Comparison of ENCODE assay signal across 25 mouse cellular contexts in the genomic region with DNA sequence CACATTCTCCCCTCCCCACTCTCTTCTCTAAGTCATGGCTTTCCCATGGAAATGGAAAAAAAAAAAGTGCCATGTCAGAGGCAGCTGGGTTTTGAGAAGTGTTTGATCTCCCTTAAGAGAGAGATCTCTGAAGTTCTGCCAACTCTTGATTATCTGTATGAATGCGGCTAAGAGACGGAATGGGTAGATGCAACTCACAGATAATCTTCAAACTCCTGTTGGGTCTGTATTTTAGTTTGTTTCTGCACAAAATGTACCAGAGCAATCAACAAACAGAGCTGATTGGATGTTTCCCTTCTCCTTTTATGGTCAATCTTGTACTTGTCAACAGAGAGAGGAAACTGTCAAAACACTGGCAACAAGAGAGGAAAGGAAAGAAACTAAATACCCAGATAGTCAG. TPM values are rescaled to one million over a fixed set of nuclear protein-coding genes. Genes with fewer than 3 reads are reported as not detected.
DNase-seq lines count a peak whose midpoint lies in the region; ATAC-seq and TF ChIP-seq lines count a peak whose summit lies in the region.
"Had no signal": no experiment of that assay in that cellular context is flagged by ENCODE, and none has a peak within 500 bp of the region (broad histone marks: within the 10 kb centered on the region; RNA-seq: fewer than 3 reads in every experiment).

No protein-coding gene starts in this region.

- WGBS in lung, embryonic 14.5 days: 56% methylated on average over 2 of the region's 2 CpGs
- WGBS in cerebellum, adult 2 months: 50% methylated on average over 2 of the region's 2 CpGs

- H3K4me3 ChIP-seq in lung, embryonic 14.5 days (ENCODE audit: low read depth, low read length): no peak overlapping the region
- no peak overlapping the region for H3K4me3 ChIP-seq in brown adipose tissue, adult 24 weeks (ENCODE audit: insufficient read depth, low read depth, low read length)
- H3K4me3 ChIP-seq in cerebellum, adult 2 months (replicated peaks; ENCODE audit: insufficient read depth, low read depth, low read length): no peak overlapping the region
- H3K4me3 ChIP-seq: gastrocnemius, adult 2 months; heart, embryonic 15.5 days; intestine, embryonic 15.5 days; layer of hippocampus, adult 2 months; limb, embryonic 12.5 days; liver, embryonic 12.5 days; megakaryocyte, embryonic 14.5 days; neural tube, embryonic 13.5 days had no signal

- no peak overlapping the region for H3K27ac ChIP-seq in lung, embryonic 14.5 days (ENCODE audit: low read depth)
- peak overlapping the region; percentile 74 for H3K27ac ChIP-seq in brown adipose tissue, adult 24 weeks (replicated peaks; ENCODE audit: low read depth, low read length)
- no peak overlapping the region for H3K27ac ChIP-seq in cerebellum, adult 2 months (ENCODE audit: insufficient read depth, low read length)
- H3K27ac ChIP-seq: gastrocnemius, adult 2 months; heart, embryonic 15.5 days; hindbrain, embryonic 14.5 days; intestine, embryonic 15.5 days; layer of hippocampus, adult 2 months; limb, embryonic 12.5 days; liver, embryonic 12.5 days; stomach, postnatal 0 days had no signal

- H3K9me3 ChIP-seq in lung, embryonic 14.5 days (ENCODE audit: low read depth, low read length): no peaks in the 10 kb centered on the region
- H3K9me3 ChIP-seq: heart, embryonic 15.5 days; intestine, embryonic 15.5 days; limb, embryonic 12.5 days; liver, embryonic 12.5 days; megakaryocyte, embryonic 14.5 days; neural tube, embryonic 13.5 days had no signal

- H3K9ac ChIP-seq in lung, embryonic 14.5 days: no peak overlapping the region
- H3K9ac ChIP-seq: heart, embryonic 15.5 days; hindbrain, embryonic 14.5 days; intestine, embryonic 15.5 days; limb, embryonic 12.5 days; liver, embryonic 12.5 days; neural tube, embryonic 13.5 days had no signal

- TF ChIP-seq POLR2A in cerebellum, adult 2 months (IDR thresholded peaks at IDR 0.05; ENCODE audit: borderline replicate concordance, insufficient read depth, low read length): no peak

- ATAC-seq in lung, embryonic 14.5 days (ENCODE audit: insufficient read depth): no peak
- ATAC-seq: liver, embryonic 12.5 days had no signal

- H3K36me3 ChIP-seq in lung, embryonic 14.5 days (ENCODE audit: insufficient read depth): no peaks in the 10 kb centered on the region
- H3K36me3 ChIP-seq: heart, embryonic 15.5 days; intestine, embryonic 15.5 days; limb, embryonic 12.5 days; liver, embryonic 12.5 days; neural tube, embryonic 13.5 days had no signal

- no peaks in the 10 kb centered on the region for H3K4me1 ChIP-seq in lung, embryonic 14.5 days (ENCODE audit: insufficient read depth)
- peaks cover 18% of the 10 kb centered on the region for H3K4me1 ChIP-seq in brown adipose tissue, adult 24 weeks (ENCODE audit: control insufficient read depth, insufficient read depth, insufficient read length, low read length)
- H3K4me1 ChIP-seq in cerebellum, adult 2 months (ENCODE audit: control insufficient read depth, insufficient read depth, low read length): no peaks in the 10 kb centered on the region
- H3K4me1 ChIP-seq: heart, embryonic 15.5 days; intestine, embryonic 15.5 days; liver, embryonic 12.5 days; megakaryocyte, embryonic 14.5 days had no signal

- H3K27me3 ChIP-seq in lung, embryonic 14.5 days (ENCODE audit: insufficient read depth, low read length): no peaks in the 10 kb centered on the region
- H3K27me3 ChIP-seq in cerebellum, adult 2 months (ENCODE audit: control insufficient read depth, insufficient read depth, low read length): no peaks in the 10 kb centered on the region
- H3K27me3 ChIP-seq: heart, embryonic 15.5 days; intestine, embryonic 15.5 days; limb, embryonic 12.5 days; liver, embryonic 12.5 days; megakaryocyte, embryonic 14.5 days; neural tube, embryonic 13.5 days had no signal

- TF ChIP-seq CTCF in lung, embryonic 14.5 days (IDR thresholded peaks at IDR 0.05; ENCODE audit: low read depth): no peak
- no peak for TF ChIP-seq CTCF in cerebellum, adult 2 months (IDR thresholded peaks at IDR 0.05; ENCODE audit: borderline replicate concordance, insufficient read depth, low read depth, low read length)

- peak; percentile 34 for DNase-seq in lung, embryonic 14.5 days
- DNase-seq in lung, postnatal 4 days: no peak
- DNase-seq in CD4-positive helper T cell, adult 2 months (ENCODE audit: low read depth, low spot score): peak; percentile 69
- DNase-seq in CD4-positive, CD25-positive, alpha-beta regulatory T cell, adult 2 months (ENCODE audit: low read depth, low spot score): peak; percentile 16
- DNase-seq in neural tube, embryonic 10.5 days (ENCODE audit: extremely low spot score, low spot score): no peak
- no peak for DNase-seq in cerebellum, adult 2 months
- no peak for DNase-seq in left cerebral cortex, adult 18-20 months (ENCODE audit: low spot score in 2 of 2)
- DNase-seq: adrenal gland, adult 8-10 months; cerebellum, adult 9-10 months; gastrocnemius, adult 2 months; heart, postnatal 4 days; kidney, adult 9 months; kidney, postnatal 25 days; midbrain, embryonic 14.5 days; right cerebral cortex, adult 18-20 months had no signal

- H3K4me2 ChIP-seq in lung, embryonic 14.5 days: no peak overlapping the region
- H3K4me2 ChIP-seq: heart, embryonic 15.5 days; hindbrain, embryonic 14.5 days; intestine, embryonic 15.5 days; limb, embryonic 12.5 days; liver, embryonic 12.5 days; neural tube, embryonic 13.5 days had no signal

RNA-seq across cellular contexts. Expression of a gene that starts 55.9 kb away (rescaled TPM):
- polyA plus RNA-seq in lung, embryonic 14.5 days (2014; fragmentation: Nextera tagmentation; extraction: Ambion mirVana): 48.1 and 49.8 TPM in 2 replicates
- 56.3 and 75.0 TPM in 2 replicates for polyA plus RNA-seq in brown adipose tissue, adult 24 weeks (2012; ENCODE audit: insufficient read depth, insufficient read length, missing spikeins)
- polyA plus RNA-seq in cerebellum, adult 2 months (2012; rRNA removed): 45.3 and 49.1 TPM in 2 replicates
- 100 to 1,000 TPM; 278 to 308 TPM for total RNA-seq in left cerebral cortex, adult 18-20 months (2021)

Comparison
In these comparisons a context has a peak if more than half of its experiments do, and no peak if none do; other contexts are left out.
1. DNase-seq: peak in lung, embryonic 14.5 days (single experiment), CD4-positive helper T cell, adult 2 months (single experiment) and CD4-positive, CD25-positive, alpha-beta regulatory T cell, adult 2 months (single experiment); none in lung, postnatal 4 days (0 of 2), neural tube, embryonic 10.5 days (single experiment), cerebellum, adult 2 months (0 of 2) and left cerebral cortex, adult 18-20 months (0 of 2).